Mouse (Mus musculus): ENCODE data around the gene Auts2. TPM values are rescaled to one million over a fixed set of nuclear protein-coding genes. Genes with fewer than 3 reads are reported as not detected.
A peak's percentile ranks its signal among the peaks of the same experiment; 100 is the strongest.

The Auts2 gene
- polyA plus RNA-seq, 1 experiment from 2014 or later: 4.9 TPM

DNA sequence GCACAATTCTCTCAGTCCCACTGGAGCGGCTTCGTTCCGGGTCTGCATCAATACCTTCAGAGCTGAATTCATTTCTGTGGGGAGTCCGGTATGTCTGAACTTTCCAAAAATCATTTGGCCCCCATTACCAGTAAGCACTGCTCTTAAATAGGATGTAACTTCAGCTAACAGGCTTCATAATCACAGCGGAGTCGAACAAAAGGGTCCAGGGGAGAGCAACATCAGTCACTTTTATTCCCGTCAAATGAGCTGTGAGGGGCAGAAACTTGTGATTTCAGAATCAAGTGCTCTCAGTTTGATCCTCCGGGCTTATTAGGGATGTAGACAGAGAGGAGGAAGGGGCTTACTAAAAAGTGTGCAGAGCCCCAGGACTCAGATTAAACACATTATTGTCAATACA lies 629.6 kb downstream of the Auts2 start:
- no peak for ATAC-seq
- WGBS: 89% methylated on average over 8 of the region's 8 CpGs
- no peak for TF ChIP-seq CTCF (IDR thresholded peaks at IDR 0.05; ENCODE audit: low read depth)
- no peaks in the 10 kb centered on the region for H3K27me3 ChIP-seq (replicated peaks; ENCODE audit: control insufficient read depth, insufficient read depth, low read length)
- no peaks in the 10 kb centered on the region for H3K9me3 ChIP-seq (ENCODE audit: control insufficient read depth)
- H3K4me1 ChIP-seq (replicated peaks; ENCODE audit: control insufficient read depth, insufficient read depth, low read length): no peaks in the 10 kb centered on the region
- no peaks in the 10 kb centered on the region for H3K36me3 ChIP-seq (ENCODE audit: control insufficient read depth, insufficient read depth)
- no peak overlapping the region for H3K27ac ChIP-seq (ENCODE audit: low read depth, low read length)
- no peak overlapping the region for H3K4me3 ChIP-seq (ENCODE audit: low read depth, low read length)
- no peak overlapping the region for H3K4me2 ChIP-seq (replicated peaks; ENCODE audit: low read depth)
- H3K9ac ChIP-seq (ENCODE audit: low read depth, low read length): no peak overlapping the region

- H3K36me3 ChIP-seq (ENCODE audit: control insufficient read depth, insufficient read depth): no peaks in the 10 kb centered on the region
- no peak overlapping the region for H3K27ac ChIP-seq (ENCODE audit: low read depth, low read length)
- 0 out of 2 replicates have a peak, but pooled peaks have one; percentile 36 for ATAC-seq
- 33% methylated on average over 1 of the region's 1 CpGs for WGBS
- H3K9ac ChIP-seq (ENCODE audit: low read depth, low read length): no peak overlapping the region
- no peaks in the 10 kb centered on the region for H3K4me1 ChIP-seq (replicated peaks; ENCODE audit: control insufficient read depth, insufficient read depth, low read length)
- H3K4me3 ChIP-seq (ENCODE audit: low read depth, low read length): no peak overlapping the region
- H3K4me2 ChIP-seq (replicated peaks; ENCODE audit: low read depth): no peak overlapping the region
- H3K9me3 ChIP-seq (ENCODE audit: control insufficient read depth): no peaks in the 10 kb centered on the region
- no peaks in the 10 kb centered on the region for H3K27me3 ChIP-seq (replicated peaks; ENCODE audit: control insufficient read depth, insufficient read depth, low read length)
- TF ChIP-seq CTCF (IDR thresholded peaks at IDR 0.05; ENCODE audit: low read depth): no peak
Measured at GRCm38 (mm10) chr5:131912983-131913382, 630.2 kb downstream of the Auts2 start.

GRCm38 (mm10) chr5:131906313-131906712 lies 636.8 kb downstream of the Auts2 start:
- Histone ChIP-seq H3K9me3 (ENCODE audit: control insufficient read depth) (no peaks in the 10 kb centered on the region), H3K27ac (ENCODE audit: low read depth, low read length) (no peak overlapping the region), H3K27me3 (replicated peaks; ENCODE audit: control insufficient read depth, insufficient read depth, low read length) (no peaks in the 10 kb centered on the region), H3K4me1 (replicated peaks; ENCODE audit: control insufficient read depth, insufficient read depth, low read length) (no peaks in the 10 kb centered on the region), H3K4me2 (replicated peaks; ENCODE audit: low read depth) (no peak overlapping the region), H3K4me3 (ENCODE audit: low read depth, low read length) (no peak overlapping the region), H3K9ac (ENCODE audit: low read depth, low read length) (no peak overlapping the region), H3K36me3 (ENCODE audit: control insufficient read depth, insufficient read depth) (no peaks in the 10 kb centered on the region)
- WGBS: 44% methylated on average over 3 of the region's 3 CpGs
- 0 out of 2 replicates have a peak, but pooled peaks have one; percentile 41 for ATAC-seq
- no peak for TF ChIP-seq CTCF (IDR thresholded peaks at IDR 0.05; ENCODE audit: low read depth)

GRCm38 (mm10) chr5:131904478-131904877 lies 638.7 kb downstream of the Auts2 start:
- no peak for TF ChIP-seq CTCF (IDR thresholded peaks at IDR 0.05; ENCODE audit: low read depth)
- Histone ChIP-seq H3K27ac (ENCODE audit: low read depth, low read length) (no peak overlapping the region), H3K4me1 (replicated peaks; ENCODE audit: control insufficient read depth, insufficient read depth, low read length) (no peaks in the 10 kb centered on the region), H3K36me3 (ENCODE audit: control insufficient read depth, insufficient read depth) (no peaks in the 10 kb centered on the region), H3K4me2 (replicated peaks; ENCODE audit: low read depth) (no peak overlapping the region), H3K9ac (ENCODE audit: low read depth, low read length) (no peak overlapping the region), H3K4me3 (ENCODE audit: low read depth, low read length) (no peak overlapping the region), H3K27me3 (replicated peaks; ENCODE audit: control insufficient read depth, insufficient read depth, low read length) (no peaks in the 10 kb centered on the region), H3K9me3 (ENCODE audit: control insufficient read depth) (no peaks in the 10 kb centered on the region)
- ATAC-seq: no peak
- WGBS: 61% methylated on average over 10 of the region's 10 CpGs

GRCm38 (mm10) chr5:131898048-131898638 lies 645.0 kb downstream of the Auts2 start:
- H3K4me2 ChIP-seq (replicated peaks; ENCODE audit: low read depth): no peak overlapping the region
- H3K4me3 ChIP-seq (ENCODE audit: low read depth, low read length): no peak overlapping the region
- no peaks in the 10 kb centered on the region for H3K4me1 ChIP-seq (replicated peaks; ENCODE audit: control insufficient read depth, insufficient read depth, low read length)
- H3K9me3 ChIP-seq (ENCODE audit: control insufficient read depth): no peaks in the 10 kb centered on the region
- no peak overlapping the region for H3K9ac ChIP-seq (ENCODE audit: low read depth, low read length)
- H3K36me3 ChIP-seq (ENCODE audit: control insufficient read depth, insufficient read depth): no peaks in the 10 kb centered on the region
- WGBS: 32% methylated on average over 4 of the region's 4 CpGs
- peak; percentile 88 for ATAC-seq
- no peak for TF ChIP-seq CTCF (IDR thresholded peaks at IDR 0.05; ENCODE audit: low read depth)
- 0 out of 2 replicates have a peak overlapping the region, but pooled peaks have one; percentile 3 for H3K27ac ChIP-seq (ENCODE audit: low read depth, low read length)
- H3K27me3 ChIP-seq (replicated peaks; ENCODE audit: control insufficient read depth, insufficient read depth, low read length): no peaks in the 10 kb centered on the region

GRCm38 (mm10) chr5:131886636-131887035 lies 656.5 kb downstream of the Auts2 start:
- Histone ChIP-seq H3K9ac (ENCODE audit: low read depth, low read length) (no peak overlapping the region), H3K4me3 (ENCODE audit: low read depth, low read length) (no peak overlapping the region), H3K9me3 (ENCODE audit: control insufficient read depth) (no peaks in the 10 kb centered on the region), H3K27ac (ENCODE audit: low read depth, low read length) (no peak overlapping the region), H3K4me1 (replicated peaks; ENCODE audit: control insufficient read depth, insufficient read depth, low read length) (no peaks in the 10 kb centered on the region), H3K4me2 (replicated peaks; ENCODE audit: low read depth) (no peak overlapping the region), H3K36me3 (ENCODE audit: control insufficient read depth, insufficient read depth) (no peaks in the 10 kb centered on the region), H3K27me3 (replicated peaks; ENCODE audit: control insufficient read depth, insufficient read depth, low read length) (no peaks in the 10 kb centered on the region)
- 93% methylated on average over 3 of the region's 3 CpGs for WGBS
- TF ChIP-seq CTCF (IDR thresholded peaks at IDR 0.05; ENCODE audit: low read depth): no peak
- no peak for ATAC-seq

DNA sequence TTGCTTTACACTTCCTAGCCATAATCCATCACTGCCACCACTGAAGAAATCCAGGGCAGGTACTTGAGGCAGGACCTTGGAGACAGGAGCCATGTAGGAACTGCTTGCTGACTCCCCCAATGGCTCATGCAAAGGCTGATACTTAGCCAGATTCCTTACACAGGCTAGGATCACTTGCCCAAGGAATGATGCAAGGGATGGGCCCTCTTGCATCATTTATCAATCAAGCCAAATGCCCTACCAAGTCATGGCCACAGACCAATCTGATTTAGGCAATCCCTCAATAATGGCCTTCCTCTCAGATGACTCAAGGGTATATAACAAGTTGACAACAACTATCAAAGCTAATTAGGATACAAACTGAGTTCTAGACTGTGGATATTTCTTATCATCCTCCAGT lies 666.6 kb downstream of the Auts2 start:
- Histone ChIP-seq H3K36me3 (ENCODE audit: control insufficient read depth, insufficient read depth) (no peaks in the 10 kb centered on the region), H3K4me3 (ENCODE audit: low read depth, low read length) (no peak overlapping the region), H3K4me2 (replicated peaks; ENCODE audit: low read depth) (no peak overlapping the region), H3K27me3 (replicated peaks; ENCODE audit: control insufficient read depth, insufficient read depth, low read length) (no peaks in the 10 kb centered on the region), H3K4me1 (replicated peaks; ENCODE audit: control insufficient read depth, insufficient read depth, low read length) (no peaks in the 10 kb centered on the region), H3K9me3 (ENCODE audit: control insufficient read depth) (no peaks in the 10 kb centered on the region), H3K27ac (ENCODE audit: low read depth, low read length) (no peak overlapping the region), H3K9ac (ENCODE audit: low read depth, low read length) (no peak overlapping the region)
- ATAC-seq: no peak
- no peak for TF ChIP-seq CTCF (IDR thresholded peaks at IDR 0.05; ENCODE audit: low read depth)
